Mouse (Mus musculus): ENCODE measurements at regions not wholly inside any gene's neighbourhood (a gene's known extent, or its start where the extent isn't known, plus 50 kb on each side); places are given as distances from the start of the nearest gene placed in this dataset.
A peak's percentile ranks its signal among the peaks of the same experiment; 100 is the strongest.

DNA sequence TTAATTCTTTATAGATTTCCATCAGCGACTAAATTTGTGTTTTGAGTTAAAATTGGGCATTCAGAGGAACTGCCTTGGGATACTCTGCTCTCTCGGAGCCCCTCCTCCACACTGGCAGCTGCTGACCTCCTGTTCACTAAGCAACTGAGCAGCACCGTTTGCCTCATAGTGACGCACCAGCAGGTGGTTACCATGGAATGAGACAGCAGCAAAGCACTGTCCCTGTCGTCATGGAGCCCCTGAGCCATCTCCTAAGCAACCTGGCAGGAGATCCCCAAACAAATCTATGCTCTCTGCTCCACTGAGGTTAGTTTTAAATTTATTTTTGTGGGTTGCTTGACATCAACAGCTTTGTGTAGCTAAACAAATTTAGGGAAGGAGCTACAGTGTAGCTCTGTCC, 451.0 kb downstream of the 1810013L24Rik start:
- no peak overlapping the region for H3K4me3 ChIP-seq (ENCODE audit: low read depth, low read length)
- ATAC-seq (peak; percentile 98), DNase-seq (peak; percentile 84)
- H3K27ac ChIP-seq (ENCODE audit: low read depth, low read length), result peak overlapping the region; percentile 66
- peaks cover 17% of the 10 kb centered on the region for H3K4me1 ChIP-seq (ENCODE audit: insufficient read depth)
- TF ChIP-seq CTCF (IDR thresholded peaks at IDR 0.05; ENCODE audit: low read depth), result no peak
- no peaks in the 10 kb centered on the region for H3K27me3 ChIP-seq (ENCODE audit: insufficient read depth, low read length)
- H3K9me3 ChIP-seq (ENCODE audit: low read length), result no peaks in the 10 kb centered on the region
- no peak overlapping the region; the same call in 1 of the 2 replicates for H3K4me2 ChIP-seq (ENCODE audit: low read depth)
- H3K9ac ChIP-seq, result no peak overlapping the region
- WGBS, result 2% methylated on average over 5 of the region's 5 CpGs
- no peaks in the 10 kb centered on the region for H3K36me3 ChIP-seq (ENCODE audit: insufficient read depth)

DNA sequence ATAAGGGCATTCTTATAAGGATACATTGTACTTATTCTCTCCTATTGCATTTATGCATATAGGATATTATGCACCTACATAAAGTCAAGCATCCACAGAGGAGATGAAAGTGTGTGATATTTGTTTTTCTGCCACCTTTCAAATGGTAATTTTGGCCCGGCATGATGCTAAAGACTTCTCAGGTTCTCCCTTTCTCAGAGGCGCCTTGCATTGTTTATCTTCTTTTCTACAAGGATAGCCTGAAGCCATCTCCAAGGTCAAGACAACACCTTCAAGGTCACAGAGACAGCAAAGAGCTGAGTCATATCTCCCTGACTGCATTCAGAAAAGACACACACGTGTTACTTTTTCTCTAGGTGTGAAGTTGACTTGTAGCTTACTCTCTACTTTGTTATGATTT, 454.5 kb downstream of the 1810013L24Rik start:
- H3K9ac ChIP-seq, result no peak overlapping the region
- no peaks in the 10 kb centered on the region for H3K36me3 ChIP-seq (ENCODE audit: insufficient read depth)
- peaks cover 17% of the 10 kb centered on the region for H3K4me1 ChIP-seq (ENCODE audit: insufficient read depth)
- DNase-seq (no peak), ATAC-seq (no peak)
- H3K27me3 ChIP-seq (ENCODE audit: insufficient read depth, low read length), result no peaks in the 10 kb centered on the region
- WGBS, result 49% methylated on average over 3 of the region's 3 CpGs
- H3K9me3 ChIP-seq (ENCODE audit: low read length), result no peaks in the 10 kb centered on the region
- no peak overlapping the region for H3K4me3 ChIP-seq (ENCODE audit: low read depth, low read length)
- no peak overlapping the region for H3K27ac ChIP-seq (ENCODE audit: low read depth, low read length)
- no peak overlapping the region for H3K4me2 ChIP-seq (ENCODE audit: low read depth)
- TF ChIP-seq CTCF (IDR thresholded peaks at IDR 0.05; ENCODE audit: low read depth), result no peak

DNA sequence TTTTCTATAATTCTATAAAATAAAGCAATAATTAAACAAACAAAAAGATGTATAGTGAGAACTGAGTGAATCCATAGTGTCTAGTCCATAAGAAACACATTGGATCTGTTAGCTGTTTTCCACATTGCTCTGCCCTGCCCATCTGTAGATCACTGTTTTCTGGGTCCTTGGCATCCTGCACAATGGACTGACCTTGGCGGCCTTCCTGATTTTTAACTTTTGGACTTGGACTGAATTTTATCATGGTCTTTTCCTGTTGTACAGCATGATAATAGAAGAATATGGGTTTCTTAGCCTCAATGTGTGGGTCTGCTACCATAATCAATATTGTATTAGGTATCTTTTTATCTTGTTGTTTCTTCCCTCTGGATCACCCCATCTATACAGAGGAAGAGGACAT, 456.0 kb downstream of the 1810013L24Rik start:
- 93% methylated on average over 1 of the region's 1 CpGs for WGBS
- no peak for TF ChIP-seq CTCF (IDR thresholded peaks at IDR 0.05; ENCODE audit: low read depth)
- Histone ChIP-seq H3K9me3 (ENCODE audit: low read length) (no peaks in the 10 kb centered on the region), H3K4me1 (ENCODE audit: insufficient read depth) (peaks cover 8% of the 10 kb centered on the region), H3K9ac (no peak overlapping the region), H3K4me2 (ENCODE audit: low read depth) (no peak overlapping the region), H3K27me3 (ENCODE audit: insufficient read depth, low read length) (no peaks in the 10 kb centered on the region), H3K4me3 (ENCODE audit: low read depth, low read length) (no peak overlapping the region), H3K36me3 (ENCODE audit: insufficient read depth) (no peaks in the 10 kb centered on the region), H3K27ac (ENCODE audit: low read depth, low read length) (no peak overlapping the region)
- no peak for DNase-seq
- no peak for ATAC-seq

- H3K9ac ChIP-seq, result no peak overlapping the region
- H3K4me3 ChIP-seq (ENCODE audit: low read depth, low read length), result no peak overlapping the region
- H3K27me3 ChIP-seq (ENCODE audit: insufficient read depth, low read length), result no peaks in the 10 kb centered on the region
- no peak overlapping the region for H3K27ac ChIP-seq (ENCODE audit: low read depth, low read length)
- TF ChIP-seq CTCF (IDR thresholded peaks at IDR 0.05; ENCODE audit: low read depth), result no peak
- WGBS, result 86% methylated on average over 6 of the region's 6 CpGs
- H3K36me3 ChIP-seq (ENCODE audit: insufficient read depth), result no peaks in the 10 kb centered on the region
- ATAC-seq (no peak), DNase-seq (no peak)
- H3K9me3 ChIP-seq (ENCODE audit: low read length), result no peaks in the 10 kb centered on the region
- no peak overlapping the region for H3K4me2 ChIP-seq (ENCODE audit: low read depth)
- no peaks in the 10 kb centered on the region for H3K4me1 ChIP-seq (ENCODE audit: insufficient read depth)
Measured at GRCm38 (mm10) chr16:9287557-9287956, 457.7 kb downstream of the 1810013L24Rik start.

- H3K9ac ChIP-seq, result no peak overlapping the region
- H3K4me2 ChIP-seq (ENCODE audit: low read depth), result no peak overlapping the region
- H3K27me3 ChIP-seq (ENCODE audit: insufficient read depth, low read length), result no peaks in the 10 kb centered on the region
- 66% methylated on average over 4 of the region's 4 CpGs for WGBS
- DNase-seq (no peak), ATAC-seq (no peak)
- H3K27ac ChIP-seq (ENCODE audit: low read depth, low read length), result no peak overlapping the region
- H3K9me3 ChIP-seq (ENCODE audit: low read length), result no peaks in the 10 kb centered on the region
- no peak overlapping the region for H3K4me3 ChIP-seq (ENCODE audit: low read depth, low read length)
- H3K4me1 ChIP-seq (ENCODE audit: insufficient read depth), result no peaks in the 10 kb centered on the region
- TF ChIP-seq CTCF (IDR thresholded peaks at IDR 0.05; ENCODE audit: low read depth), result no peak
- no peaks in the 10 kb centered on the region for H3K36me3 ChIP-seq (ENCODE audit: insufficient read depth)
Measured at GRCm38 (mm10) chr16:9291356-9292020, 461.6 kb downstream of the 1810013L24Rik start.

DNA sequence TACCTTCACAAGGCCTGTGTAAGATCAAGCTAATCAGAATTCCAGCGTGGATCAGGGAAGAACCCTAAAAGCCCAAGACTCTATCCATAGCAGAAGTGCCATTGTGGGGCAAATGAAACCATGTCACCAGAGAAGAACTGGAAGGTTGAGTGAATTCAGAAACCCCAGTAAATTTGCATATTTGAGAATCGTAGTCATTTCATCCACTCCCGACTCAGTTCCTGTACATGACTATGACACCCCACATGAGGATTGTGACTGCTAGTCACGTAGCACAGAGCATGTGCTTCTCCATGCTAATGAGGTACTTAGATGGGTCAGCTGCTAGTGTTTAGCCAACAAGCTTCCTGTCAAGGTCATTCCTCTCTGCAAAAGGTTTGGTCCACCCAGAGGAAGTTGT, 473.2 kb downstream of the 1810013L24Rik start:
- ATAC-seq, result no peak
- DNase-seq, result no peak
- no peaks in the 10 kb centered on the region for H3K27me3 ChIP-seq (ENCODE audit: insufficient read depth, low read length)
- H3K9ac ChIP-seq, result no peak overlapping the region
- TF ChIP-seq CTCF (IDR thresholded peaks at IDR 0.05; ENCODE audit: low read depth), result no peak
- no peak overlapping the region for H3K27ac ChIP-seq (ENCODE audit: low read depth, low read length)
- no peak overlapping the region for H3K4me2 ChIP-seq (ENCODE audit: low read depth)
- no peaks in the 10 kb centered on the region for H3K9me3 ChIP-seq (ENCODE audit: low read length)
- no peaks in the 10 kb centered on the region for H3K4me1 ChIP-seq (ENCODE audit: insufficient read depth)
- WGBS, result 80% methylated on average over 4 of the region's 4 CpGs
- no peaks in the 10 kb centered on the region for H3K36me3 ChIP-seq (ENCODE audit: insufficient read depth)
- H3K4me3 ChIP-seq (ENCODE audit: low read depth, low read length), result no peak overlapping the region

DNA sequence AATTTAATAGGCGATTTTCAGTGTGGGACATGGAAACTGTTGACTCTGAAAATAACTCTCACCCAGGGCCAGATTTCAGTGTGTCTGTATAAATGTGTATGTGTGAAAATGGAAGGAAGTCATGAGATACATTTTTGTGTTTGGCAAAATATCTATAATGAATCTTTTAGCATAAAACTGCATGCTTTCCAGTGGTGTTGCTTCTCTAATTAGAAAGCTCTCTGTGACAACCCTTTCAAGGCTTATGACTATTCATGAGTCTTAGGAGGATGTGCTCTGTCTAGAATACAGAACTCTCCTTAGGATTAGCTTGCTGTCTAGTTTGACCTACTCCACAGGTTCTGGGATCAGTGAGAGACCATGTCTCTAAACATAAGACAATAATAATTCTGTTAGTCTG, 474.2 kb downstream of the 1810013L24Rik start:
- peak; percentile 17 for DNase-seq
- Histone ChIP-seq H3K4me3 (ENCODE audit: low read depth, low read length) (no peak overlapping the region), H3K36me3 (ENCODE audit: insufficient read depth) (no peaks in the 10 kb centered on the region), H3K27ac (ENCODE audit: low read depth, low read length) (no peak overlapping the region), H3K4me1 (ENCODE audit: insufficient read depth) (no peaks in the 10 kb centered on the region), H3K9ac (no peak overlapping the region), H3K4me2 (ENCODE audit: low read depth) (no peak overlapping the region), H3K9me3 (ENCODE audit: low read length) (no peaks in the 10 kb centered on the region), H3K27me3 (ENCODE audit: insufficient read depth, low read length) (no peaks in the 10 kb centered on the region)
- WGBS, result 86% methylated on average over 1 of the region's 1 CpGs
- no peak for TF ChIP-seq CTCF (IDR thresholded peaks at IDR 0.05; ENCODE audit: low read depth)
- no peak for ATAC-seq

All from forebrain, postnatal 0 days (tissue).